Mouse (Mus musculus): ENCODE measurements at regions not wholly inside any gene's neighbourhood (a gene's known extent, or its start where the extent isn't known, plus 50 kb on each side); places are given as distances from the start of the nearest gene placed in this dataset.

DNA sequence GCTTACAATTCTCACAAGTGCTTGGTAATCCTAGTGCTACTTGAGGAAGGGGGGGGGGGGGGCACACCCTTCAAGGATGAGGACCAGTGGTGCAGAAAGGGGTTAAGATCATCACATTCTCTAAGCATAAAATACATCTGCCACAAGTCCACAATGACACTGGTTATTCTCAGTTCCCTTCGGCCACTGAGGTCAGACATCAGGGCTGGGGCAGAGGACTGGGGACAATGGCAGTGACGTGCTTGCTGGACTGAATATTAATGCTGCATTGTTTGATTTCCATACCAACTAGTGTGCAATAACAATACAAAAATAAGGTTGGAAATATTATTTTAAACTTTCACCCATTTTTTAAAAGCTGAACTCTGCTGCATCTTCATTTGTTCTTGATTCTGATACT lies 2779.1 kb downstream of the 9330182O14Rik start:
- TF ChIP-seq ZNF384 (IDR thresholded peaks at IDR 0.05; ENCODE audit: low read depth, low read length) (no peak), MAFK (IDR thresholded peaks at IDR 0.05; ENCODE audit: insufficient read depth, low read depth, low read length) (no peak)

Data from ES-E14 (cell line).